Mouse (Mus musculus) lung, postnatal 0 days (tissue): ENCODE data around the gene Hoxa1.
A peak's percentile ranks its signal among the peaks of the same experiment; 100 is the strongest.

Experiments used
- CTCF ChIP-seq: IDR thresholded peaks from 2 replicates; pipeline ENCODE4 v1.5.1; 2016; ENCODE audit warnings: antibody characterized with exemption, mild to moderate bottlenecking
- EP300 ChIP-seq: IDR thresholded peaks from 2 replicates; pipeline ENCODE4 v1.6.1; 2016; ENCODE audit warnings: antibody characterized with exemption, mild to moderate bottlenecking, control low read depth

DNA sequence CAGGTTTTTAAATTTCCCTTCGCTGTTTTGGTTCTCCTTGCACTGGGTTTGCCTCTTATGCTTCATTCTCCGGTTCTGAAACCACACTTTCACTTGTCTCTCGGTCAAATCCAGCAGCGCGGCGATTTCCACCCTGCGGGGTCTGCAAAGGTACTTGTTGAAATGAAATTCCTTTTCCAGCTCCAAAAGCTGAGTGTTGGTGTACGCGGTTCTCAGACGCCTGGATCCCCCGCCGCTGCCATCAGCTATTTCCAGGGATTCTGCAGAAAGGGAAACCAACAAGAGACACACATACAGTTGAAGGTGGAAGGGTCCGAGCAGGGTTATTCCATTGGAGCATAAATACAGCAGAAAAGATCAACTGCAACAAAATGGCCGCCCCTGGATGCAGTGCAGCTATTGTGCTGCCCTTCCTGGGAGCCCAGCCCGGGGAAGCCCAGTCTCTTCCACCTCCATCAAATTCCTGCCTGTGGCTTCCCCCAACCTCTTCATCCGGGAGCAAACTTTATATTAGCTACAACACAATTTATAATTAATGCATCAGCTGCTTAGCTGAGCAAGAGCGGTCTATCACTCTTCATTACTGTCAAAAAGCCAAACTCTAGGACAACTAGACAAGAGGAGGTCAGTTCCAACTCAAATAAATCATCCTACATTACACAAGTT lies 5.4 kb upstream of the Hoxa1 start:
- 0 out of 2 replicates have a peak, but pooled peaks have one; percentile 38 for TF ChIP-seq EP300
- no peak for TF ChIP-seq CTCF
